Mouse (Mus musculus) left cerebral cortex, postnatal 14 days (tissue): ENCODE data around the gene 1700040F15Rik. TPM values are rescaled to one million over a fixed set of nuclear protein-coding genes. Genes with fewer than 3 reads are reported as not detected.
"Not testable (repeated sequence)": the region's sequence is repeated elsewhere in the genome, so short reads cannot be mapped to it uniquely, and the experiment has no call there.

Experiments used
- DNase-seq, 2 experiments: peaks; one replicate each; pipeline ENCODE4 v3.0.0; 2021 to 2022; ENCODE audit warnings: low spot score in 2 of 2, mixed read lengths in 1 of 2
- intact Hi-C: fragments of 180-260 bp; cut with DNase I; formaldehyde crosslinking; loops from one replicate; pipeline ENCODE4 v1.15.1; 2025
- long read RNA-seq, 2 experiments: library from polyadenylated mRNA; stranded (forward); transcript quantifications; one replicate each; pipeline ENCODE4 v2.0.0; 2021
- total RNA-seq, 2 experiments: library from RNA; stranded (reverse); gene quantifications; 2 replicates each; pipeline ENCODE4 v1.2.3; 2021

1700040F15Rik gene
- total RNA-seq, result not detected
- long read RNA-seq, experiment 1, result 0 reads
- long read RNA-seq, experiment 2, result 0 reads

DNA sequence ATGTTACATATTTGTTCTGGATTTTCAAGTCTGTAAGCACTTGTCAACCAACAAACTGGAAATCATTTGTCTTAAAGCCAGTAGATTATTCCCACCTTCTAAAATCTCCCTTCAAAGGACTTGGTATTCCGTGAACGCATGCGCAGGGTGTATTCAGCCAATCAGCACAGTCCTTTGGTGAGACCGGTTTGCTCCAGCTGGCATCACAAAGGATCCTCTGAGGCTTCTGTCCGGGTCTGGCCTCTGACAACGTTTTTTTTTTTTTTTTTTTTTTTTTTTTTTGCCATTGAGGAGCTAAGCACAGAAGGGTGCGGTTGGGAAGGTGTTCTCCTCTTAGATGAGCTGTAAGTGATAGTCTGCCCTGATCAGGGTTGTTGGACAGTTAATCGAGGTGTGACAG is at the start of gene 1700040F15Rik:
TSS of gene 1700040F15Rik (plus strand) at position 301 of the 400 bp plus-strand sequence.
- not testable (repeated sequence) for DNase-seq

More for the DNA sequence above, at the start of gene 1700040F15Rik:
- intact Hi-C loops, result not testable (repeated sequence)
